Mouse (Mus musculus): ENCODE measurements around the gene Cuzd1. TPM values are rescaled to one million over a fixed set of nuclear protein-coding genes. Genes with fewer than 3 reads are reported as not detected.

The Cuzd1 gene
- total RNA-seq (2012; rRNA removed) (not detected in 2 replicates), total RNA-seq (2014; rRNA removed) (not detected in 2 replicates), polyA plus RNA-seq (2012; ENCODE audit: insufficient read length, low read depth) (0.10 and 0.11 TPM in 2 replicates)

GRCm38 (mm10) chr7:131322192-131322591 is at the start of gene Cuzd1:
Gene Cuzd1 (minus strand): TSS chr7:131322292.
- Histone ChIP-seq H3K4me3 (replicated peaks in 1 of 3; ENCODE audit: low read depth in 2 of 3, low read length in 2 of 3, poor library complexity in 1 of 3) (no peak within 1 kb of the TSS), H3K36me3 (replicated peaks in 1 of 2; ENCODE audit: control insufficient read depth in 1 of 2, insufficient read depth in 1 of 2, low read length in 1 of 2) (peaks cover 0 to 12% of the 10 kb centered on the region in 2 experiments), H3K79me2 (replicated peaks; ENCODE audit: control insufficient read depth, extremely low read depth, insufficient read depth, poor library complexity, severe bottlenecking) (no peaks in the 10 kb centered on the region), H3K27ac (ENCODE audit: insufficient read depth, low read depth) (no peak within 1 kb of the TSS), H3K4me1 (ENCODE audit: control insufficient read depth in 1 of 2, insufficient read depth in 2 of 2) (no peaks in the 10 kb centered on the region), H3K27me3 (replicated peaks) (no peaks in the 10 kb centered on the region), H3K9me3 (replicated peaks; ENCODE audit: low read length) (no peaks in the 10 kb centered on the region), H3K4me2 (ENCODE audit: insufficient read depth, low read depth, poor library complexity, severe bottlenecking) (no peak within 1 kb of the TSS), H3K9ac (ENCODE audit: insufficient read depth, low read depth) (no peak within 1 kb of the TSS)
- TF ChIP-seq GABPA (IDR thresholded peaks at IDR 0.05; ENCODE audit: insufficient replicate concordance, low read depth, low read length) = no peak
- no peak for TF ChIP-seq ZMIZ1 (IDR thresholded peaks at IDR 0.05; ENCODE audit: low read depth, low read length)
- no peak for TF ChIP-seq ZNF384 (IDR thresholded peaks at IDR 0.05; ENCODE audit: low read depth, low read length)
- in situ Hi-C loops (cut with MboI; ENCODE audit: low pct_ligation_motif_present, low pct_unique_long_range_greater_than_20kb, low sequenced_read_pairs) = no loop called here
- dilution Hi-C loops (cut with MboI; ENCODE audit: extremely low pct_ligation_motif_present, extremely low pct_unique_long_range_greater_than_20kb, low sequenced_read_pairs) = no loop called here
- no peak for DNase-seq (ENCODE audit: extremely low read depth)

- Histone ChIP-seq H3K4me3 (replicated peaks in 1 of 3; ENCODE audit: low read depth in 2 of 3, low read length in 2 of 3, poor library complexity in 1 of 3) (peak overlapping the region; percentile 61 to 88 (median 79)), H3K9ac (ENCODE audit: insufficient read depth, low read depth) (peak overlapping the region; percentile 70), H3K27ac (ENCODE audit: insufficient read depth, low read depth) (0 out of 2 replicates have a peak overlapping the region, but pooled peaks have one; percentile 34), H3K9me3 (replicated peaks; ENCODE audit: low read length) (no peaks in the 10 kb centered on the region), H3K79me2 (replicated peaks; ENCODE audit: control insufficient read depth, extremely low read depth, insufficient read depth, poor library complexity, severe bottlenecking) (no peaks in the 10 kb centered on the region), H3K27me3 (replicated peaks) (peaks cover 4% of the 10 kb centered on the region), H3K4me2 (ENCODE audit: insufficient read depth, low read depth, poor library complexity, severe bottlenecking) (peak overlapping the region; percentile 55), H3K4me1 (ENCODE audit: control insufficient read depth in 1 of 2, insufficient read depth in 2 of 2) (peaks cover 2 to 15% of the 10 kb centered on the region in 2 experiments; a peak in 3 of 4 replicates), H3K36me3 (replicated peaks in 1 of 2; ENCODE audit: control insufficient read depth in 1 of 2, insufficient read depth in 1 of 2, low read length in 1 of 2) (peaks cover 0 to 16% of the 10 kb centered on the region in 2 experiments)
- no peak for TF ChIP-seq TCF12 (IDR thresholded peaks at IDR 0.05; ENCODE audit: low read depth, low read length)
- TF ChIP-seq ELF1 (IDR thresholded peaks at IDR 0.05; ENCODE audit: low read depth, low read length) = no peak
- in situ Hi-C loops (cut with MboI; ENCODE audit: low pct_ligation_motif_present, low pct_unique_long_range_greater_than_20kb, low sequenced_read_pairs) = no loop called here
- DNase-seq (ENCODE audit: extremely low read depth) = no peak
- dilution Hi-C loops (cut with MboI; ENCODE audit: extremely low pct_ligation_motif_present, extremely low pct_unique_long_range_greater_than_20kb, low sequenced_read_pairs) = no loop called here
These were observed 49.4 kb upstream of the Cuzd1 start for GRCm38 (mm10) chr7:131371470-131371860.

- Histone ChIP-seq H3K4me2 (ENCODE audit: insufficient read depth, low read depth, poor library complexity, severe bottlenecking) (peak within 1 kb of the TSS; percentile 55), H3K36me3 (replicated peaks in 1 of 2; ENCODE audit: control insufficient read depth in 1 of 2, insufficient read depth in 1 of 2, low read length in 1 of 2) (peaks cover 0 to 16% of the 10 kb centered on the region in 2 experiments), H3K27ac (ENCODE audit: insufficient read depth, low read depth) (peak within 1 kb of the TSS; percentile 34; the same call in 1 of the 2 replicates), H3K4me3 (replicated peaks in 1 of 3; ENCODE audit: low read depth in 2 of 3, low read length in 2 of 3, poor library complexity in 1 of 3) (peak within 1 kb of the TSS; percentile 61 to 88 (median 79)), H3K9ac (ENCODE audit: insufficient read depth, low read depth) (peak within 1 kb of the TSS; percentile 70), H3K9me3 (replicated peaks; ENCODE audit: low read length) (no peaks in the 10 kb centered on the region), H3K27me3 (replicated peaks) (peaks cover 7% of the 10 kb centered on the region), H3K79me2 (replicated peaks; ENCODE audit: control insufficient read depth, extremely low read depth, insufficient read depth, poor library complexity, severe bottlenecking) (no peaks in the 10 kb centered on the region), H3K4me1 (ENCODE audit: control insufficient read depth in 1 of 2, insufficient read depth in 2 of 2) (peaks cover 2 to 15% of the 10 kb centered on the region in 2 experiments; a peak in 3 of 4 replicates)
- peak; percentile 83 for DNase-seq (ENCODE audit: extremely low read depth)
- in situ Hi-C loops (cut with MboI; ENCODE audit: low pct_ligation_motif_present, low pct_unique_long_range_greater_than_20kb, low sequenced_read_pairs) (no loop called here), dilution Hi-C loops (cut with MboI; ENCODE audit: extremely low pct_ligation_motif_present, extremely low pct_unique_long_range_greater_than_20kb, low sequenced_read_pairs) (no loop called here)
- TF ChIP-seq USF2 (conservative IDR thresholded peaks at IDR 0.05; ENCODE audit: low read depth, low read length) (no peak), ZC3H11A (IDR thresholded peaks at IDR 0.05; ENCODE audit: low read depth, low read length) (no peak), PAX5 (IDR thresholded peaks at IDR 0.05; ENCODE audit: low read length) (no peak), ZMIZ1 (IDR thresholded peaks at IDR 0.05; ENCODE audit: low read depth, low read length) (peak; percentile 67; the same call in 1 of the 2 replicates), MAFK (IDR thresholded peaks at IDR 0.05; ENCODE audit: insufficient replicate concordance, low read length) (no peak), CHD1 (IDR thresholded peaks at IDR 0.05; ENCODE audit: low read depth, low read length) (no peak), KAT2A (IDR thresholded peaks at IDR 0.05; ENCODE audit: insufficient replicate concordance, low read length) (no peak), MYC (IDR thresholded peaks at IDR 0.05; ENCODE audit: low read depth, low read length) (peak; percentile 16; the same call in 1 of the 2 replicates), ZKSCAN1 (IDR thresholded peaks at IDR 0.05; ENCODE audit: borderline replicate concordance, low read depth, low read length) (no peak), MAZ (IDR thresholded peaks at IDR 0.05; ENCODE audit: low read depth, low read length) (no peak), E2F4 (IDR thresholded peaks at IDR 0.05; ENCODE audit: insufficient replicate concordance, low read depth, low read length) (no peak), CHD2 (IDR thresholded peaks at IDR 0.05; ENCODE audit: low read length) (no peak), BHLHE40 (IDR thresholded peaks at IDR 0.05; ENCODE audit: low read depth, low read length) (peak; percentile 46; the same call in 1 of the 2 replicates), POLR2A (IDR thresholded peaks at IDR 0.05; ENCODE audit: low read depth, low read length) (peak; percentile 95), HCFC1 (IDR thresholded peaks at IDR 0.05; ENCODE audit: low read depth, low read length) (peak; percentile 64), CTCF (conservative IDR thresholded peaks at IDR 0.05 in 1 of 2, IDR thresholded peaks at IDR 0.05 in 1 of 2; ENCODE audit: low read depth in 2 of 2, low read length in 2 of 2) (peak; percentile 19 to 80; a peak in 2 of 4 replicates), SIN3A (IDR thresholded peaks at IDR 0.05; ENCODE audit: low read length) (no peak), ELF1 (IDR thresholded peaks at IDR 0.05; ENCODE audit: low read depth, low read length) (0 out of 2 replicates have a peak, but pooled peaks have one; percentile 29), TBP (conservative IDR thresholded peaks at IDR 0.05; ENCODE audit: low read depth, low read length) (peak; percentile 54; the same call in 1 of the 2 replicates), JUN (IDR thresholded peaks at IDR 0.05; ENCODE audit: insufficient read depth, low read depth, low read length) (no peak)
These were observed 48.8 kb upstream of the Cuzd1 start, which contains the start of gene Pstk for GRCm38 (mm10) chr7:131370648-131371469. Gene Pstk (plus strand): TSS chr7:131371141.

All from CH12.LX (cell line).